ENCODE assay signal across 8 mouse cellular contexts in the genomic region with DNA sequence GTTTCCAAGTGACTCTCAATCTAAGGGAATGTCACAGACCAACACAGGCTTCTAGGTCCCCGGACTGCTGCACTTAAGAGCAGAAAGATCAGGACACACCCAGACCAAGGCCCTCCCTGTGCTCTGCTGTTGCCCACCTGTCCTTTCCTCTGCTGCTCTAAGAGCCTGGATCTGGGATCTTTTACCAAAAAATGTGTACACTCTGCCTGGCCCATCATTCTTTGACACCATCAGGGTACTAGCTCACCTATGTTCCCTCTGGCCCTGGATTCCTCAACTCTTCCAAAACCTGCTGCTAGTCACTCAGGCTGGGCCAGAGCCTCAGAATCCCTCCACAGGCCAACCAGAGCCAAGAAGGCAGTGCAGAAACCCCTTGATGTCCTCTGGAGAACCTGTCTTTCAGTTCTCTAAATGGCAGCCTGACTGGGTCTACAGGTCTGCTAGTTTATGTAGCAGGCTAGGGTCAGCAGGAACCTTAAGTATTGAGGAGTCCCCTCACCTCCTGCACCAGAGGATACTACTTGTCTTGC. TPM values are rescaled to one million over a fixed set of nuclear protein-coding genes. Genes with fewer than 3 reads are reported as not detected.
DNase-seq lines count a peak whose midpoint lies in the region; ATAC-seq and TF ChIP-seq lines count a peak whose summit lies in the region.

No protein-coding gene starts in this region.

- peaks cover 30% of the 10 kb centered on the region for H3K4me1 ChIP-seq in liver, embryonic 12.5 days
- peaks cover 11% of the 10 kb centered on the region; the same call in 1 of the 2 replicates for H3K4me1 ChIP-seq in forebrain, embryonic 11.5 days (replicated peaks; ENCODE audit: control insufficient read depth, insufficient read depth, low read length)
- peaks cover 29% of the 10 kb centered on the region for H3K4me1 ChIP-seq in limb, embryonic 14.5 days (ENCODE audit: control insufficient read depth, insufficient read depth, low read length)

- H3K4me3 ChIP-seq in liver, embryonic 12.5 days, result no peak overlapping the region
- H3K4me3 ChIP-seq in forebrain, embryonic 11.5 days (ENCODE audit: low read depth, low read length), result no peak overlapping the region; the same call in 1 of the 2 replicates
- H3K4me3 ChIP-seq in limb, embryonic 14.5 days (replicated peaks; ENCODE audit: low read length), result no peak overlapping the region

- no peaks in the 10 kb centered on the region for H3K27me3 ChIP-seq in liver, embryonic 12.5 days (replicated peaks)
- no peaks in the 10 kb centered on the region for H3K27me3 ChIP-seq in forebrain, embryonic 11.5 days (ENCODE audit: control insufficient read depth, insufficient read depth, low read length)
- no peaks in the 10 kb centered on the region for H3K27me3 ChIP-seq in limb, embryonic 14.5 days (ENCODE audit: control insufficient read depth, insufficient read depth, low read length)

- peaks cover 9% of the 10 kb centered on the region; the same call in 1 of the 2 replicates for H3K36me3 ChIP-seq in liver, embryonic 12.5 days
- no peaks in the 10 kb centered on the region for H3K36me3 ChIP-seq in forebrain, embryonic 11.5 days (ENCODE audit: control insufficient read depth, insufficient read depth, low read length)
- H3K36me3 ChIP-seq in limb, embryonic 14.5 days (ENCODE audit: control insufficient read depth, insufficient read depth, low read length), result peaks cover 49% of the 10 kb centered on the region

- H3K9me3 ChIP-seq in liver, embryonic 12.5 days (replicated peaks), result no peaks in the 10 kb centered on the region
- no peaks in the 10 kb centered on the region for H3K9me3 ChIP-seq in forebrain, embryonic 11.5 days (ENCODE audit: control insufficient read depth, low read length)
- no peaks in the 10 kb centered on the region for H3K9me3 ChIP-seq in limb, embryonic 14.5 days (ENCODE audit: control insufficient read depth, low read length)

- 56% methylated on average over 1 of the region's 1 CpGs for WGBS in liver, embryonic 12.5 days (ENCODE audit: insufficient replicate concordance)
- WGBS in forebrain, embryonic 11.5 days, result 89% methylated on average over 1 of the region's 1 CpGs
- WGBS in limb, embryonic 14.5 days, result 85% methylated on average over 1 of the region's 1 CpGs

- H3K4me2 ChIP-seq in liver, embryonic 12.5 days, result no peak overlapping the region
- no peak overlapping the region for H3K4me2 ChIP-seq in forebrain, embryonic 11.5 days (ENCODE audit: low read depth, low read length, severe bottlenecking)
- H3K4me2 ChIP-seq in limb, embryonic 14.5 days (replicated peaks; ENCODE audit: low read depth, low read length, severe bottlenecking), result peak overlapping the region; percentile 68; the same call in 1 of the 2 replicates

- DNase-seq in cerebellum, adult 18-20 months, result peak; percentile 5 to 11
- peak; percentile 1 for DNase-seq in liver
- peak; percentile 26 for DNase-seq in forebrain, embryonic 11.5 days (ENCODE audit: low spot score)
- DNase-seq in limb, embryonic 14.5 days (ENCODE audit: low spot score), result no peak

- ATAC-seq in cerebellum, adult (ENCODE audit: insufficient number of reproducible peaks, low FRiP score, low TSS enrichment), result no peak
- ATAC-seq in liver, embryonic 12.5 days, result no peak
- ATAC-seq in forebrain, embryonic 11.5 days (replicated peaks; ENCODE audit: low FRiP score), result no peak
- no peak for ATAC-seq in limb, embryonic 14.5 days (ENCODE audit: low FRiP score, low read depth)
- no peak for ATAC-seq in megakaryocyte-erythroid progenitor cell, adult 5-6 weeks (replicated peaks; ENCODE audit: low FRiP score, low TSS enrichment, poor library complexity, severe bottlenecking)
- ATAC-seq in monocyte, adult 5-6 weeks (replicated peaks; ENCODE audit: insufficient number of reproducible peaks, low FRiP score, low TSS enrichment, poor library complexity, severe bottlenecking), result no peak

- TF ChIP-seq POLR2A in limb, embryonic 14.5 days (IDR thresholded peaks at IDR 0.05; ENCODE audit: borderline replicate concordance, extremely low read depth, insufficient read depth, insufficient read length), result no peak

- no peak overlapping the region; the same call in 1 of the 2 replicates for H3K9ac ChIP-seq in liver, embryonic 12.5 days
- H3K9ac ChIP-seq in forebrain, embryonic 11.5 days (ENCODE audit: low read length), result no peak overlapping the region
- H3K9ac ChIP-seq in limb, embryonic 14.5 days (ENCODE audit: low read depth, low read length, severe bottlenecking), result no peak overlapping the region

- no peak overlapping the region for H3K27ac ChIP-seq in liver, embryonic 12.5 days
- H3K27ac ChIP-seq in forebrain, embryonic 11.5 days (ENCODE audit: low read depth, low read length), result no peak overlapping the region
- no peak overlapping the region for H3K27ac ChIP-seq in limb, embryonic 14.5 days (replicated peaks; ENCODE audit: low read depth, low read length)

RNA-seq across cellular contexts. Expression of a gene that starts 2.4 kb away (rescaled TPM):
- polyA plus RNA-seq in liver, embryonic 12.5 days (2016; fragmentation: Nextera tagmentation; extraction: Ambion mirVana), result 5.4 and 5.5 TPM in 2 replicates
- 17.6 and 20.1 TPM in 2 replicates for polyA plus RNA-seq in forebrain, embryonic 11.5 days (2014; fragmentation: Nextera tagmentation; extraction: Ambion mirVana)
- polyA plus RNA-seq in limb, embryonic 14.5 days (2012; rRNA removed), result 89.7 and 125 TPM in 2 replicates
- 46.6 and 52.2 TPM in 2 replicates for polyA plus RNA-seq in limb, embryonic 14.5 days (2014; fragmentation: Nextera tagmentation; extraction: Ambion mirVana)
- total RNA-seq in megakaryocyte-erythroid progenitor cell, adult 5-6 weeks (2014; fragmentation: Nextera tagmentation), result 32.3 and 34.4 TPM in 2 replicates
- 9.5 and 14.7 TPM in 2 replicates for total RNA-seq in megakaryocyte-erythroid progenitor cell, adult 5-6 weeks (2017)
- 43.8 to 81.5 TPM (median 57.1 TPM) in 3 replicates for total RNA-seq in monocyte, adult 5-6 weeks (2017)

RNA-seq across cellular contexts. Expression of a gene that starts 15.8 kb away (rescaled TPM):
- 38.0 and 39.8 TPM in 2 replicates for polyA plus RNA-seq in liver, embryonic 12.5 days (2016; fragmentation: Nextera tagmentation; extraction: Ambion mirVana)
- polyA plus RNA-seq in forebrain, embryonic 11.5 days (2014; fragmentation: Nextera tagmentation; extraction: Ambion mirVana), result 42.4 and 50.8 TPM in 2 replicates
- polyA plus RNA-seq in limb, embryonic 14.5 days (2012; rRNA removed), result 8.0 and 12.4 TPM in 2 replicates
- 24.5 and 25.5 TPM in 2 replicates for polyA plus RNA-seq in limb, embryonic 14.5 days (2014; fragmentation: Nextera tagmentation; extraction: Ambion mirVana)
- total RNA-seq in megakaryocyte-erythroid progenitor cell, adult 5-6 weeks (2014; fragmentation: Nextera tagmentation), result 45.3 and 52.4 TPM in 2 replicates
- 83.0 and 139 TPM in 2 replicates for total RNA-seq in megakaryocyte-erythroid progenitor cell, adult 5-6 weeks (2017)
- total RNA-seq in monocyte, adult 5-6 weeks (2017), result 107 to 199 TPM (median 133 TPM) in 3 replicates

RNA-seq across cellular contexts. Expression of a gene that starts 15.9 kb away (rescaled TPM):
- 0.48 and 0.56 TPM in 2 replicates for polyA plus RNA-seq in liver, embryonic 12.5 days (2016; fragmentation: Nextera tagmentation; extraction: Ambion mirVana)
- 1.1 and 1.7 TPM in 2 replicates for polyA plus RNA-seq in forebrain, embryonic 11.5 days (2014; fragmentation: Nextera tagmentation; extraction: Ambion mirVana)
- polyA plus RNA-seq in limb, embryonic 14.5 days (2012; rRNA removed), result 0.79 and 1.7 TPM in 2 replicates
- polyA plus RNA-seq in limb, embryonic 14.5 days (2014; fragmentation: Nextera tagmentation; extraction: Ambion mirVana), result 0.97 and 1.3 TPM in 2 replicates
- 0.26 and 3.1 TPM in 2 replicates for total RNA-seq in megakaryocyte-erythroid progenitor cell, adult 5-6 weeks (2014; fragmentation: Nextera tagmentation)
- total RNA-seq in megakaryocyte-erythroid progenitor cell, adult 5-6 weeks (2017), result 2.6 and 6.3 TPM in 2 replicates
- 2.1 TPM in 1 of 3 replicates, not detected in the others for total RNA-seq in monocyte, adult 5-6 weeks (2017)
